In the genomic region with DNA sequence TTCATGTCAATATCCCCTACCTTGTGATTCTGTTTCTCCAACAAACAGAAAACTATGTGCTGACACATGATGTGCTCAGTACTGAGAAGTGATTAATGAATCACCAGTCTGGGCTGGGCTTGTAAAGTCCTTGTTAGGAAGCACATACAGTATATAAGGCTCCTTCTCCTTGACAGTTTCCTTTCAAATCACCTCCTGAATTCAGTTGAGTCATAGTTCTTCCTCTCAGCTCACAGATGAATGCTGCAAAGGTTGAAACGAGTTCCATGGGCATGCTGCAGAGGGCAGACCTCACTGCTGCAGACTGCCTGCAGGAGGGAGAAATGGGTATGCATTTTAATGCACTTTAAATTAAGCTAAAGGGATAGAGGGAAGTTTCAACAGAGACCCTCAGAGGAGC, we compare ENCODE assay signal across 16 mouse cellular contexts. TPM values are rescaled to one million over a fixed set of nuclear protein-coding genes. Genes with fewer than 3 reads are reported as not detected.
DNase-seq lines count a peak whose midpoint lies in the region; ATAC-seq lines count a peak whose summit lies in the region.
"Had no signal": no experiment of that assay in that cellular context is flagged by ENCODE, and none has a peak within 500 bp of the region (broad histone marks: within the 10 kb centered on the region; RNA-seq: fewer than 3 reads in every experiment).

A gene (plus strand): TSS at position 180 of the 400 bp plus-strand sequence.

- no peaks in the 10 kb centered on the region for H3K4me1 ChIP-seq in midbrain, embryonic 11.5 days (ENCODE audit: control insufficient read depth, insufficient read depth, low read length)
- no peaks in the 10 kb centered on the region for H3K4me1 ChIP-seq in midbrain, embryonic 16.5 days (ENCODE audit: control insufficient read depth, insufficient read depth, low read length)
- no peaks in the 10 kb centered on the region for H3K4me1 ChIP-seq in intestine, embryonic 16.5 days (ENCODE audit: control insufficient read depth, insufficient read depth, low read length)
- H3K4me1 ChIP-seq: embryonic facial prominence, embryonic 15.5 days; lung, embryonic 15.5 days had no signal

- no peaks in the 10 kb centered on the region for H3K36me3 ChIP-seq in midbrain, embryonic 11.5 days (ENCODE audit: control insufficient read depth, insufficient read depth, low read length)
- no peaks in the 10 kb centered on the region for H3K36me3 ChIP-seq in midbrain, embryonic 16.5 days (ENCODE audit: control insufficient read depth, insufficient read depth, low read length)
- H3K36me3 ChIP-seq in intestine, embryonic 16.5 days (ENCODE audit: control insufficient read depth, insufficient read depth, low read length) = no peaks in the 10 kb centered on the region
- H3K36me3 ChIP-seq in splenic B cell, adult 2 months (ENCODE audit: control insufficient read depth, insufficient read depth, low read length, poor library complexity, severe bottlenecking) = no peaks in the 10 kb centered on the region
- H3K36me3 ChIP-seq: embryonic facial prominence, embryonic 15.5 days; lung, embryonic 15.5 days had no signal

- no peak within 1 kb of the TSS for H3K4me3 ChIP-seq in midbrain, embryonic 11.5 days (ENCODE audit: low read depth, low read length)
- H3K4me3 ChIP-seq in midbrain, embryonic 16.5 days (ENCODE audit: low read depth, low read length) = no peak within 1 kb of the TSS
- peak within 1 kb of the TSS; percentile 29 for H3K4me3 ChIP-seq in intestine, embryonic 16.5 days (ENCODE audit: low read length)
- H3K4me3 ChIP-seq: embryonic facial prominence, embryonic 15.5 days; lung, embryonic 15.5 days had no signal

- H3K9ac ChIP-seq in midbrain, embryonic 11.5 days (ENCODE audit: low read length) = no peak within 1 kb of the TSS
- H3K9ac ChIP-seq in midbrain, embryonic 16.5 days (ENCODE audit: low read depth, low read length) = no peak within 1 kb of the TSS
- no peak within 1 kb of the TSS for H3K9ac ChIP-seq in intestine, embryonic 16.5 days (ENCODE audit: low read depth, low read length)
- H3K9ac ChIP-seq: embryonic facial prominence, embryonic 15.5 days; lung, embryonic 15.5 days had no signal

- no peak for ATAC-seq in midbrain, embryonic 11.5 days (ENCODE audit: low FRiP score)
- no peak for ATAC-seq in midbrain, embryonic 16.5 days
- peak; percentile 94 for ATAC-seq in intestine, embryonic 16.5 days

- peak; percentile 10 to 19 for DNase-seq in adrenal gland, postnatal 36 days
- no peak for DNase-seq in adrenal gland, postnatal 4 days (ENCODE audit: low spot score in 2 of 2)
- peak; percentile 37 for DNase-seq in midbrain, embryonic 11.5 days (ENCODE audit: low spot score, missing footprints)
- peak; percentile 41 for DNase-seq in splenic B cell, adult 2 months (ENCODE audit: low read depth, low spot score)
- no peak for DNase-seq in MN1 (ENCODE audit: low spot score)
- no peak for DNase-seq in layer of hippocampus, postnatal 14 days (ENCODE audit: low spot score in 2 of 2)
- DNase-seq: cerebellum, adult 11 months; gastrocnemius, postnatal 14 days had no signal

- no peaks in the 10 kb centered on the region for H3K27me3 ChIP-seq in midbrain, embryonic 11.5 days (ENCODE audit: control insufficient read depth, insufficient read depth, low read length)
- no peaks in the 10 kb centered on the region for H3K27me3 ChIP-seq in midbrain, embryonic 16.5 days (ENCODE audit: control insufficient read depth, insufficient read depth, low read depth, low read length)
- H3K27me3 ChIP-seq in intestine, embryonic 16.5 days (replicated peaks; ENCODE audit: control insufficient read depth, insufficient read depth, low read length) = no peaks in the 10 kb centered on the region
- no peaks in the 10 kb centered on the region for H3K27me3 ChIP-seq in splenic B cell, adult 2 months (ENCODE audit: control insufficient read depth, insufficient read depth, low read length, poor library complexity, severe bottlenecking)
- H3K27me3 ChIP-seq: embryonic facial prominence, embryonic 15.5 days; lung, embryonic 15.5 days had no signal

- no peaks in the 10 kb centered on the region for H3K9me3 ChIP-seq in midbrain, embryonic 11.5 days (ENCODE audit: control insufficient read depth, low read length)
- no peaks in the 10 kb centered on the region for H3K9me3 ChIP-seq in midbrain, embryonic 16.5 days (replicated peaks; ENCODE audit: control insufficient read depth, low read length, poor library complexity, severe bottlenecking)
- no peaks in the 10 kb centered on the region for H3K9me3 ChIP-seq in intestine, embryonic 16.5 days (ENCODE audit: control insufficient read depth, low read length)
- H3K9me3 ChIP-seq: embryonic facial prominence, embryonic 15.5 days; lung, embryonic 15.5 days had no signal

- H3K4me2 ChIP-seq in midbrain, embryonic 11.5 days = no peak within 1 kb of the TSS
- H3K4me2 ChIP-seq in midbrain, embryonic 16.5 days (ENCODE audit: low read length) = no peak within 1 kb of the TSS
- H3K4me2 ChIP-seq in intestine, embryonic 16.5 days (ENCODE audit: low read depth, low read length) = no peak within 1 kb of the TSS
- H3K4me2 ChIP-seq: embryonic facial prominence, embryonic 15.5 days; lung, embryonic 15.5 days had no signal

- H3K27ac ChIP-seq in midbrain, embryonic 11.5 days (ENCODE audit: low read depth, low read length) = no peak within 1 kb of the TSS
- no peak within 1 kb of the TSS for H3K27ac ChIP-seq in midbrain, embryonic 16.5 days (ENCODE audit: low read length)
- peak within 1 kb of the TSS; percentile 83 for H3K27ac ChIP-seq in intestine, embryonic 16.5 days (ENCODE audit: low read length)
- H3K27ac ChIP-seq: embryonic facial prominence, embryonic 15.5 days; lung, embryonic 15.5 days had no signal

- 20% methylated on average over 1 of the region's 1 CpGs for WGBS in midbrain, embryonic 11.5 days
- 9% methylated on average over 1 of the region's 1 CpGs for WGBS in midbrain, embryonic 16.5 days
- 17% methylated on average over 1 of the region's 1 CpGs for whole genome bisulfite sequencing in intestine, embryonic 16.5 days

RNA-seq across cellular contexts. Expression of the gene that starts here (rescaled TPM):
- under 1 TPM in 1 of 2 experiments, not detected in 1; 0.56 TPM for total RNA-seq in adrenal gland, postnatal 36 days (2021)
- 1 to 10 TPM; 2.3 to 3.9 TPM for total RNA-seq in adrenal gland, postnatal 4 days (2021)
- polyA plus RNA-seq in midbrain, embryonic 11.5 days (2014; fragmentation: Nextera tagmentation; extraction: Ambion mirVana) = not detected in 2 replicates
- not detected in 2 replicates for polyA plus RNA-seq in midbrain, embryonic 16.5 days (2015; fragmentation: Nextera tagmentation; extraction: Ambion mirVana)
- polyA plus RNA-seq in intestine, embryonic 16.5 days (2015; fragmentation: Nextera tagmentation; extraction: Ambion mirVana) = 26.4 and 41.6 TPM in 2 replicates
- not detected for total RNA-seq in layer of hippocampus, postnatal 14 days (2021)
- total RNA-seq: gastrocnemius, postnatal 14 days; left cerebral cortex, adult 8-10 months had no signal
- polyA plus RNA-seq: C2C12; embryonic facial prominence, embryonic 15.5 days; hindbrain, embryonic 11.5 days; lung, embryonic 15.5 days; urinary bladder, adult 2 months had no signal

Comparison
In these comparisons a context has a peak if more than half of its experiments do, and no peak if none do; other contexts are left out.
1. RNA of the gene that starts here (polyA plus RNA-seq): 26.4 to 41.6 TPM in intestine, embryonic 16.5 days; not detected in midbrain, embryonic 11.5 days and not detected in midbrain, embryonic 16.5 days; every median in the first group is over 10 times any median in the second.
2. Peak in DNase-seq in adrenal gland, postnatal 36 days; RNA of the gene not detected or under 1 TPM.
3. Peak in DNase-seq in midbrain, embryonic 11.5 days; RNA of the gene not detected or under 1 TPM.